Mouse (Mus musculus): ENCODE data around the gene Olfr683.
"Not testable (repeated sequence)": the region's sequence is repeated elsewhere in the genome, so short reads cannot be mapped to it uniquely, and the experiment has no call there.

Olfr683 gene

DNA sequence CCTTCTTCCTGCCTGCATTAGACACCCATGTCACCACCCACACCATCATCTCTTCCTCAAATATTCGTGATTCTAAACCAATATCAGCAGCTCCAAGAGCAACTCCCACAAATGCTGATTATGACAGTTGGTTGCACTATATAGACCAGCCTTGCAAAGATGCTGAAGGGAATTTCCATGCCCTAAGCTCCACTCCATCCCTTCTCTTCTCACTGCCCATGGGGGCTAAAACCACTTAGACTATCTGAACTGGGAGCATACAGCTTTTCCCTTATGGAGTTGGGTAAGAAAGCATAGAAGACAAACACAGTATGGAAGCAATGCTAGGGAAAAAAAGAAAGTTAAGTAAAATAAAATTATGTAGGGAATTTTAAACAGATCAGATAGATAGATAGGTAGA lies at the start of gene Olfr683:
Gene Olfr683, minus strand, starts transcription at position 101 of the 400 bp plus-strand sequence.
- no peak for DNase-seq

DNA sequence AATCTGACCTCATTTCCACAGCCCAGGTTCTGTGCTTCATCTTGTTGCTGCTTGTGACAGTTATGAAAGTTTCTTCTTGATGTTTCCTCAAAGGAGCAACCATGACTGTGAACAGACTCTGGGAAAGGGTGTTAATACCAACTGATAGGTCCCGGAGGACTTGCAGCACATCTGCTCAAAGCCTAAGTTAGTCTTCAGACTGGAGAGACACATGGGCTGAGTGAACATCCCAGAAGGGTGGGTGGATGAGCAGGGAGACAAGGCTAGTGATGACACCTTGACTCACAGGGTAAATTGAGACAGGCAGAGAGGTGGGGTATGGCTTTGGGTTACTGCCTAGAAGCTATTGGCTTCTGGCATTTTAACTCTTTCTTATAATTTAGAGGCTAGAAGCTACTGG lies 39.1 kb upstream of the Olfr683 start, which contains the start of gene Olfr685:
Gene Olfr685, minus strand, starts transcription at position 101 of the 400 bp plus-strand sequence.
- DNase-seq: no peak

DNA sequence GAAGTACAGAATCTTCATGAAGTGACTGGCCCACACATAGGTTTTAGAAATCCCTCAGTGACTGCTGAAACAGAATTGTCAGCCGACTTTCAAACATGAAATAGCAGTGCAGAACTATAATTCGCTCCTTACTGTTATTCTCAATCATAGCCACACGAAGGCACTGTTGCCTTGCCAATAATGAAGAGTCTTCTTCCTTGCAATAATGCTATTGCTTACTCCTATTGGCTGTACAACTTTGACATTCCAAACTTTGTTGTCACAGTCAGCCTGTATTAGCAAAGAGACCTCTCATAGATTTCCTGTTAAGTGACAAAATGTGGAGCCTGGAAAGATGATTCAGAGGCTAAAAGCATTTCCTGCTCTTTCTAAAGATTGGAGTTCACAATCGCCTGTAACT lies 24.0 kb upstream of the Olfr683 start:
- no peak for DNase-seq

DNA sequence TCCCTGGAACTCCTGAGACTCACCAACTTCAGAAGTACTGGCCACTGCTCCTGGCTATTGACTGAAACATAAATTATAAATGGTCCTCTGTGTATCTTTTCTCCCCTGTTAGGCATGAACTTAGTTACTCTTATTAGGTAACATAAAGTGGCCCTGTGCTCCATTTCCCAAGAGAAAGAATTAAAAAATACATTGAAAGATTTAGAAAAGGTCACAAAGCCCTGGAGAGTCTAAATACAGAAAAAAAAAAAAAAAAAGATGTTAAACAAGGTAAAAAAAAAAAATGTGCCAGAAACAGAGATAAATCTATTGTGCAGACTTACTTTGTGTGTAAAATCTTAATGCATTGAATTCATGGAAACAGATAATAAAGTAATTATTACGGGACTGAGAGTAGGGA lies 16.7 kb upstream of the Olfr683 start, which contains the start of gene Olfr684:
Gene Olfr684, minus strand, starts transcription at position 101 of the 400 bp plus-strand sequence.
- DNase-seq: no peak

DNA sequence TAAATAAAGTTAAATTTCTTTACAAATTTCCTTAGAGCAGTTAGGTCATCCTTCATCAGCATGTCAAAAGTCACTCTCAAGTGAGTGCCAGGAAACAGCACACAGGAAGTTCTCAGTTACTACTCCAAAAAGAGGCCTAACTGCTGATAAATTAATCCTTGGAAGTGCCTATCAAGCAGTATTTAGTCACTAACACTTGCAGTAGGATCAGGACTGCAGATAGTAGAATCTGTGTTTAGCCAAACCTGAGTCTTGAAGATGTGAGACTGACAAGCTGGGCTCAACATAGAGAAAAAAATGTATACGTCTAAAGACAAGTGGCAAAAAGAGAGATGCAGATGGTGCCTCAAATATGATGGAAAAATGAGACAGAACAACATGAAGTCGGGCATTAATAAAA lies 5.5 kb downstream of the Olfr683 start:
- DNase-seq: no peak

DNA sequence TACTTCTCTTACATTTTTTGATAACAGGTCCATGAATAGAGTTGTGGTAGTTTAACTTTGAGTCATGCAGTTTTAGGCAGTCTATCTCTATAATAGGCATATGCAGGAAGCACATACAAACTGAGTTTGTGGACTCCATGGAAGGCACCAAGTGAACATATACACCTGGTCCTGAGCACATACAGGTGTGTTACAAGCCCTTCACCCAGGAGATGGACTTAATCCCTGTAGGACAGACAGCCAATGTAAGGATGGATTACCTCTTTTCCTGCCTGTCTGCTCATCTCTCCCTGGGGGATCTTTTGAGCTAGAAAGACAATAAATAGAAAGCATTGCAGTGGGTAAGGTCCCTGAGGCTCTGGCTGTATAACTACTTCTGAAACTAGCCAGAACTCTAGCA lies 30.3 kb downstream of the Olfr683 start, which contains the start of gene Olfr681:
Gene Olfr681, plus strand, starts transcription at position 301 of the 400 bp plus-strand sequence.
- no peak for DNase-seq

DNA sequence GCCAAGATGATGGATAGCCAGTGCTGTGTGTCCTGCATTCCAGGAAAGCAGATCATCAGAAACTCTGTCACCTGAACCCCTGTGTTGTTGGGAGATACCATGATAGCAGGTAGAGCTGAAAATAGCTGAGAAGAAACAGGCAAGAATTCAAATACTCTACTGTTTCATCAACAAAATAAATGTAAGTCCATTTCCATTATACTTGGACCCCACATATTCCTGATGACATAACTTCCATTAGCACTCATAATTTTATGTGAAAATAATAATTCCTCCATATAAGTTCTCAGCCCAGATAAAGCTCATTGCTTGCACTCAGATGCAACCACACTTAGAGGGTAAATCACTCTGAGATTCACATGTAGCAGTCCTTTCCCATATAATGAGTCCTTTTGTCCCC lies 54.1 kb downstream of the Olfr683 start, which contains the start of gene Olfr680-ps1:
Gene Olfr680-ps1, minus strand, starts transcription at position 101 of the 400 bp plus-strand sequence.
- DNase-seq: not testable (repeated sequence)

Measured in cerebellum, postnatal 36 days (tissue).